Mouse (Mus musculus) intestine, embryonic 14.5 days (tissue): ENCODE measurements around the gene Rpl10a. TPM values are rescaled to one million over a fixed set of nuclear protein-coding genes. Genes with fewer than 3 reads are reported as not detected.

Experiments
- ATAC-seq: fragments of 200-750 bp; cut with Nextera tagmentation; replicated peaks from 2 replicates; pipeline ENCODE4 v1.8.0; 2017; ENCODE audit warnings: low read depth, moderate number of reproducible peaks, moderate TSS enrichment, moderate library complexity; ENCODE audit not compliant: low FRiP score, low TSS enrichment
- DNase-seq: peaks from one replicate; pipeline ENCODE4 v3.0.0-alpha.2; 2018; ENCODE audit warnings: low spot score
- H3K27ac ChIP-seq: fragments of 300-500 bp; sonication (generic); 2 replicates; pipeline ENCODE4 v1.5.1; 2014; ENCODE audit warnings: low read depth, mild to moderate bottlenecking, control low read depth
- H3K27me3 ChIP-seq: fragments of 300-500 bp; sonication (generic); replicated peaks from 2 replicates; pipeline ENCODE4 v1.6.1; 2014; ENCODE audit warnings: low read length, control low read depth; ENCODE audit not compliant: control insufficient read depth, insufficient read depth
- H3K36me3 ChIP-seq: fragments of 300-500 bp; sonication (generic); 2 replicates; pipeline ENCODE4 v1.6.1; 2014; ENCODE audit warnings: low read length, control low read depth; ENCODE audit not compliant: control insufficient read depth, insufficient read depth
- H3K4me1 ChIP-seq: fragments of 300-500 bp; sonication (generic); replicated peaks from 2 replicates; pipeline ENCODE4 v1.6.1; 2014; ENCODE audit warnings: low read length, control low read depth, mixed read lengths; ENCODE audit not compliant: control insufficient read depth, insufficient read depth
- H3K4me2 ChIP-seq: fragments of 300-500 bp; sonication (generic); 2 replicates; pipeline ENCODE4 v1.6.1; 2014; ENCODE audit warnings: low read length
- H3K4me3 ChIP-seq: fragments of 300-500 bp; sonication (generic); 2 replicates; pipeline ENCODE4 v1.5.1; 2014; ENCODE audit warnings: low read depth, low read length, control low read depth, mixed read lengths
- H3K9ac ChIP-seq: fragments of 300-500 bp; sonication (generic); 2 replicates; pipeline ENCODE4 v1.6.1; 2014; ENCODE audit warnings: mild to moderate bottlenecking, low read length
- H3K9me3 ChIP-seq: fragments of 300-500 bp; sonication (generic); 2 replicates; pipeline ENCODE4 v1.6.1; 2016; ENCODE audit warnings: low read length, control low read depth; ENCODE audit not compliant: control insufficient read depth
- WGBS: fragments of 180-500 bp; shearing (Covaris S2); extraction: QIAGEN DNeasy Blood & Tissue Kit; methylation state at CpG from one replicate; pipeline ENCODE4 v1.1.7; 2014; 5-methylcytosine and 5-hydroxymethylcytosine counted together
- polyA plus RNA-seq: library from polyadenylated mRNA; unstranded; fragments of >200 nt; fragmentation: Nextera tagmentation; extraction: Ambion mirVana; gene quantifications from 2 replicates; pipeline ENCODE4 v1.2.1, GENCODE M21; 2014

The Rpl10a gene
- polyA plus RNA-seq, 1 experiment from 2014 or later: 955 TPM

GRCm38 (mm10) chr17:28299669-28300320, 28.5 kb upstream of the Rpl10a start:
- H3K27ac ChIP-seq: peak overlapping the region; percentile 60
- no peak overlapping the region for H3K4me2 ChIP-seq
- DNase-seq (no peak), ATAC-seq (peak; percentile 59)
- H3K4me1 ChIP-seq: peaks cover 22% of the 10 kb centered on the region
- H3K4me3 ChIP-seq: no peak overlapping the region
- H3K36me3 ChIP-seq: peaks cover 9% of the 10 kb centered on the region
- no peaks in the 10 kb centered on the region for H3K9me3 ChIP-seq
- H3K9ac ChIP-seq: no peak overlapping the region
- H3K27me3 ChIP-seq: no peaks in the 10 kb centered on the region
- 25% methylated on average over 11 of the region's 11 CpGs for WGBS

- ATAC-seq: 0 out of 2 replicates have a peak, but pooled peaks have one; percentile 1
- WGBS: 48% methylated on average over 9 of the region's 9 CpGs
Measured at GRCm38 (mm10) chr17:28300323-28300722, 27.9 kb upstream of the Rpl10a start.

GRCm38 (mm10) chr17:28300850-28301249, 27.4 kb upstream of the Rpl10a start:
- 47% methylated on average over 3 of the region's 3 CpGs for WGBS
- DNase-seq (no peak), ATAC-seq (no peak)
- no peaks in the 10 kb centered on the region for H3K27me3 ChIP-seq
- H3K36me3 ChIP-seq: peaks cover 9% of the 10 kb centered on the region
- H3K4me1 ChIP-seq: peaks cover 14% of the 10 kb centered on the region
- H3K9me3 ChIP-seq: no peaks in the 10 kb centered on the region
- H3K27ac ChIP-seq: no peak overlapping the region
- H3K4me3 ChIP-seq: no peak overlapping the region
- no peak overlapping the region for H3K9ac ChIP-seq
- no peak overlapping the region for H3K4me2 ChIP-seq

More at GRCm38 (mm10) chr17:28300323-28300722, 27.9 kb upstream of the Rpl10a start:
- no peak overlapping the region for H3K4me3 ChIP-seq
- H3K9me3 ChIP-seq: no peaks in the 10 kb centered on the region
- H3K9ac ChIP-seq: no peak overlapping the region
- peak overlapping the region; percentile 60 for H3K27ac ChIP-seq
- H3K36me3 ChIP-seq: peaks cover 9% of the 10 kb centered on the region
- no peaks in the 10 kb centered on the region for H3K27me3 ChIP-seq
- no peak overlapping the region for H3K4me2 ChIP-seq
- H3K4me1 ChIP-seq: peaks cover 17% of the 10 kb centered on the region
- no peak for DNase-seq

GRCm38 (mm10) chr17:28305172-28305571, 23.1 kb upstream of the Rpl10a start:
- no peak for ATAC-seq
- Histone ChIP-seq H3K27me3 (no peaks in the 10 kb centered on the region), H3K4me1 (peaks cover 12% of the 10 kb centered on the region), H3K4me2 (no peak overlapping the region), H3K4me3 (no peak overlapping the region), H3K9me3 (no peaks in the 10 kb centered on the region), H3K36me3 (no peaks in the 10 kb centered on the region), H3K9ac (no peak overlapping the region), H3K27ac (no peak overlapping the region)
- no peak for DNase-seq
- 40% methylated on average over 10 of the region's 10 CpGs for WGBS

GRCm38 (mm10) chr17:28308297-28309195, 19.7 kb upstream of the Rpl10a start:
- Histone ChIP-seq H3K27ac (no peak overlapping the region), H3K4me2 (peak overlapping the region; percentile 13; the same call in 1 of the 2 replicates), H3K9me3 (no peaks in the 10 kb centered on the region), H3K9ac (no peak overlapping the region), H3K4me1 (peaks cover 5% of the 10 kb centered on the region; the same call in 1 of the 2 replicates), H3K27me3 (no peaks in the 10 kb centered on the region), H3K4me3 (no peak overlapping the region), H3K36me3 (no peaks in the 10 kb centered on the region)
- peak; percentile 99 for DNase-seq
- peak; percentile 10; the same call in 1 of the 2 replicates for ATAC-seq
- WGBS: 13% methylated on average over 18 of the region's 18 CpGs

GRCm38 (mm10) chr17:28310831-28311230, 17.4 kb upstream of the Rpl10a start:
- H3K9me3 ChIP-seq: no peaks in the 10 kb centered on the region
- peaks cover 15% of the 10 kb centered on the region; the same call in 1 of the 2 replicates for H3K4me1 ChIP-seq
- DNase-seq (no peak), ATAC-seq (no peak)
- 78% methylated on average over 3 of the region's 3 CpGs for WGBS
- H3K27ac ChIP-seq: no peak overlapping the region
- H3K9ac ChIP-seq: no peak overlapping the region
- peaks cover 3% of the 10 kb centered on the region for H3K36me3 ChIP-seq
- no peak overlapping the region for H3K4me3 ChIP-seq
- H3K4me2 ChIP-seq: no peak overlapping the region
- no peaks in the 10 kb centered on the region for H3K27me3 ChIP-seq

GRCm38 (mm10) chr17:28311366-28312132, 16.7 kb upstream of the Rpl10a start:
- H3K4me3 ChIP-seq: no peak overlapping the region
- WGBS: 75% methylated on average over 5 of the region's 5 CpGs
- peaks cover 15% of the 10 kb centered on the region; the same call in 1 of the 2 replicates for H3K4me1 ChIP-seq
- no peak overlapping the region for H3K9ac ChIP-seq
- H3K27me3 ChIP-seq: no peaks in the 10 kb centered on the region
- DNase-seq: no peak
- H3K27ac ChIP-seq: no peak overlapping the region
- no peaks in the 10 kb centered on the region for H3K9me3 ChIP-seq
- no peak for ATAC-seq
- no peak overlapping the region for H3K4me2 ChIP-seq
- peaks cover 10% of the 10 kb centered on the region for H3K36me3 ChIP-seq
